Mouse (Mus musculus) Muller cell, postnatal 12 days (primary cell): Measurements from ENCODE around the gene Ube2n.

ENCODE experiments used
- DNase-seq: peaks from one replicate; pipeline ENCODE4 v3.0.0-alpha.2; 2015; ENCODE audit errors: inconsistent ontology term

Gene Ube2n

GRCm38 (mm10) chr10:95514656-95515292, at the start of gene Ube2n:
Ube2n (plus strand) TSS chr10:95515145.
- peak; percentile 100 for DNase-seq

- DNase-seq: no peak
These were observed 49.5 kb upstream of the Ube2n start for GRCm38 (mm10) chr10:95465485-95465896.

GRCm38 (mm10) chr10:95468894-95469293, 46.1 kb upstream of the Ube2n start:
- no peak for DNase-seq

- DNase-seq: no peak
These were observed 43.8 kb upstream of the Ube2n start for GRCm38 (mm10) chr10:95471186-95471585.

GRCm38 (mm10) chr10:95471889-95472547, 42.9 kb upstream of the Ube2n start:
- DNase-seq: no peak

- peak; percentile 51 for DNase-seq
These were observed 39.0 kb upstream of the Ube2n start for GRCm38 (mm10) chr10:95475923-95476322.

- DNase-seq: no peak
These were observed 37.4 kb upstream of the Ube2n start for GRCm38 (mm10) chr10:95477516-95477915.

- peak; percentile 32 for DNase-seq
These were observed 25.3 kb upstream of the Ube2n start for GRCm38 (mm10) chr10:95489653-95490052.

GRCm38 (mm10) chr10:95494268-95494667, 20.7 kb upstream of the Ube2n start:
- no peak for DNase-seq

GRCm38 (mm10) chr10:95501033-95501432, 13.9 kb upstream of the Ube2n start:
- no peak for DNase-seq

- DNase-seq: peak; percentile 83
These were observed 13.4 kb upstream of the Ube2n start, which contains the start of gene Mrpl42 for GRCm38 (mm10) chr10:95501463-95502081. Mrpl42 (minus strand) TSS chr10:95501940.

- no peak for DNase-seq
These were observed 11.3 kb upstream of the Ube2n start for GRCm38 (mm10) chr10:95503443-95504235.

GRCm38 (mm10) chr10:95504341-95504740, 10.6 kb upstream of the Ube2n start:
- DNase-seq: no peak

GRCm38 (mm10) chr10:95508126-95508525, 6.8 kb upstream of the Ube2n start:
- DNase-seq: no peak

GRCm38 (mm10) chr10:95508793-95509192, 6.2 kb upstream of the Ube2n start:
- no peak for DNase-seq

- no peak for DNase-seq
These were observed 5.7 kb upstream of the Ube2n start for GRCm38 (mm10) chr10:95509263-95509662.

- no peak for DNase-seq
These were observed 2.3 kb upstream of the Ube2n start for GRCm38 (mm10) chr10:95512635-95513034.

GRCm38 (mm10) chr10:95513768-95514556, 983 bp upstream of the Ube2n start:
- peak; percentile 29 for DNase-seq

GRCm38 (mm10) chr10:95515293-95515931, 467 bp downstream of the Ube2n start:
- peak; percentile 55 for DNase-seq

GRCm38 (mm10) chr10:95517656-95518055, 2.7 kb downstream of the Ube2n start:
- no peak for DNase-seq
